Mouse (Mus musculus) spleen, adult 2 months (tissue): ENCODE data around the gene Mob1b.

Source experiments
- CTCF ChIP-seq: fragments of 200-500 bp; IDR thresholded peaks from 2 replicates; pipeline ENCODE4 v1.5.1; 2011; ENCODE audit warnings: mild to moderate bottlenecking, inconsistent platforms; ENCODE audit not compliant: insufficient read depth, insufficient read length, insufficient replicate concordance; ENCODE audit errors: extremely low read depth
- POLR2A ChIP-seq: fragments of 200-500 bp; IDR thresholded peaks from 2 replicates; pipeline ENCODE4 v1.6.1; 2011; ENCODE audit warnings: low read depth, low read length, inconsistent platforms

- TF ChIP-seq CTCF (no peak), POLR2A (no peak)
Observed at GRCm38 (mm10) chr5:88711618-88712224, 8.9 kb upstream of the Mob1b start.
